Mouse (Mus musculus): ENCODE data around the gene Chpf2. TPM values are rescaled to one million over a fixed set of nuclear protein-coding genes. Genes with fewer than 3 reads are reported as not detected.
A peak's percentile ranks its signal among the peaks of the same experiment; 100 is the strongest.

Chpf2 gene
- polyA plus RNA-seq, 1 experiment, result 37.7 TPM

- no peak for TF ChIP-seq FOSL1 (IDR thresholded peaks at IDR 0.05; ENCODE audit: insufficient read depth, low read length, poor library complexity, severe bottlenecking)
- peak; percentile 28 for TF ChIP-seq MAX (IDR thresholded peaks at IDR 0.05)
- peaks cover 2% of the 10 kb centered on the region for H3K79me3 ChIP-seq (ENCODE audit: low read depth)
- no peaks in the 10 kb centered on the region for H3K36me3 ChIP-seq (ENCODE audit: control insufficient read depth, insufficient read depth)
- H3ac ChIP-seq (ENCODE audit: control insufficient read depth, insufficient read length, low read depth), result peak overlapping the region; percentile 72
- peak overlapping the region; percentile 28 for H3K4me3 ChIP-seq (ENCODE audit: insufficient read depth, poor library complexity, severe bottlenecking)
- H3K79me2 ChIP-seq (ENCODE audit: control insufficient read depth, insufficient read depth), result no peaks in the 10 kb centered on the region
- H3K27me3 ChIP-seq (ENCODE audit: control insufficient read depth, insufficient read depth, insufficient read length), result no peaks in the 10 kb centered on the region
These were observed 18.1 kb downstream of the Chpf2 start for GRCm38 (mm10) chr5:24604656-24605100.

- Histone ChIP-seq H3K36me3 (ENCODE audit: control insufficient read depth, insufficient read depth) (no peaks in the 10 kb centered on the region), H3K4me3 (ENCODE audit: insufficient read depth, poor library complexity, severe bottlenecking) (peak overlapping the region; percentile 28), H3K79me3 (ENCODE audit: low read depth) (peaks cover 2% of the 10 kb centered on the region), H3ac (ENCODE audit: control insufficient read depth, insufficient read length, low read depth) (peak overlapping the region; percentile 58), H3K79me2 (ENCODE audit: control insufficient read depth, insufficient read depth) (no peaks in the 10 kb centered on the region), H3K27me3 (ENCODE audit: control insufficient read depth, insufficient read depth, insufficient read length) (no peaks in the 10 kb centered on the region)
- TF ChIP-seq FOSL1 (IDR thresholded peaks at IDR 0.05; ENCODE audit: insufficient read depth, low read length, poor library complexity, severe bottlenecking) (no peak), CEBPB (IDR thresholded peaks at IDR 0.05; ENCODE audit: low read depth) (no peak), MYOD1 (IDR thresholded peaks at IDR 0.05; ENCODE audit: control insufficient read depth, insufficient read length, low read depth) (no peak), MAX (IDR thresholded peaks at IDR 0.05) (no peak), MYOG (IDR thresholded peaks at IDR 0.05; ENCODE audit: control insufficient read depth, extremely low read depth, insufficient read length) (no peak), USF1 (IDR thresholded peaks at IDR 0.05; ENCODE audit: low read depth) (no peak), CTCF (IDR thresholded peaks at IDR 0.05; ENCODE audit: control insufficient read depth, insufficient read depth, insufficient read length) (no peak)
These were observed 18.9 kb downstream of the Chpf2 start for GRCm38 (mm10) chr5:24605321-24605979.

GRCm38 (mm10) chr5:24605980-24606665 is 19.6 kb downstream of the Chpf2 start:
- TF ChIP-seq CTCF (IDR thresholded peaks at IDR 0.05; ENCODE audit: control insufficient read depth, insufficient read depth, insufficient read length), result no peak
- no peak for TF ChIP-seq CEBPB (IDR thresholded peaks at IDR 0.05; ENCODE audit: low read depth)
- TF ChIP-seq FOSL1 (IDR thresholded peaks at IDR 0.05; ENCODE audit: insufficient read depth, low read length, poor library complexity, severe bottlenecking), result no peak
- TF ChIP-seq MYOG (IDR thresholded peaks at IDR 0.05; ENCODE audit: control insufficient read depth, extremely low read depth, insufficient read length), result no peak
- TF ChIP-seq MYOD1 (IDR thresholded peaks at IDR 0.05; ENCODE audit: control insufficient read depth, insufficient read length, low read depth), result no peak
- TF ChIP-seq USF1 (IDR thresholded peaks at IDR 0.05; ENCODE audit: low read depth), result no peak
- no peak for TF ChIP-seq MAX (IDR thresholded peaks at IDR 0.05)
- Histone ChIP-seq H3K36me3 (ENCODE audit: control insufficient read depth, insufficient read depth) (no peaks in the 10 kb centered on the region), H3K27me3 (ENCODE audit: control insufficient read depth, insufficient read depth, insufficient read length) (no peaks in the 10 kb centered on the region), H3K79me2 (ENCODE audit: control insufficient read depth, insufficient read depth) (no peaks in the 10 kb centered on the region), H3ac (ENCODE audit: control insufficient read depth, insufficient read length, low read depth) (no peak overlapping the region), H3K79me3 (ENCODE audit: low read depth) (no peaks in the 10 kb centered on the region), H3K4me3 (ENCODE audit: insufficient read depth, poor library complexity, severe bottlenecking) (no peak overlapping the region)

DNA sequence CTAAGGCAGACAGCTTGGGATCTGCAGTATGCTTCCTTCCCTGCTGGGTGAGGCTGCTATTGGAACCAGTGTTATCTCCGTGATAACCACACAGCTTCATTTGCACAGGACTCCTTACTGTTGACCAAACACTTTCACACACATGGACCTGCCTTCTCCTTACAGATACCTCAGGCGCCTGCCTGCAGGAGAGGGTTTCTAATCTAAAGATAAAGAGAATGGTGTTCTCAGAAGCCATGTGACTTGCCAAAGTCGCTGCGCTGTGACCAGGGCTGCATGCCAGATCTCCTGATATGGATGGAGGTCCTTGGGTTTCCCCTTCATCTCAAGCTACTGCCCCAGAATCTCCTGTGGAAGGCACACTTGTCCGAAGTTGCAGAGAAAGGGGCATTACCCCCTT is 22.8 kb downstream of the Chpf2 start:
- TF ChIP-seq CEBPB (IDR thresholded peaks at IDR 0.05; ENCODE audit: low read depth) (no peak), MYOG (IDR thresholded peaks at IDR 0.05; ENCODE audit: control insufficient read depth, extremely low read depth, insufficient read length) (no peak), MYOD1 (IDR thresholded peaks at IDR 0.05; ENCODE audit: control insufficient read depth, insufficient read length, low read depth) (no peak), MAX (IDR thresholded peaks at IDR 0.05) (no peak), USF1 (IDR thresholded peaks at IDR 0.05; ENCODE audit: low read depth) (no peak), CTCF (IDR thresholded peaks at IDR 0.05; ENCODE audit: control insufficient read depth, insufficient read depth, insufficient read length) (no peak), FOSL1 (IDR thresholded peaks at IDR 0.05; ENCODE audit: insufficient read depth, low read length, poor library complexity, severe bottlenecking) (no peak)
- H3K27me3 ChIP-seq (ENCODE audit: control insufficient read depth, insufficient read depth, insufficient read length), result no peaks in the 10 kb centered on the region
- H3ac ChIP-seq (ENCODE audit: control insufficient read depth, insufficient read length, low read depth), result no peak overlapping the region
- H3K36me3 ChIP-seq (ENCODE audit: control insufficient read depth, insufficient read depth), result no peaks in the 10 kb centered on the region
- H3K4me3 ChIP-seq (ENCODE audit: insufficient read depth, poor library complexity, severe bottlenecking), result no peak overlapping the region
- H3K79me2 ChIP-seq (ENCODE audit: control insufficient read depth, insufficient read depth), result no peaks in the 10 kb centered on the region
- no peaks in the 10 kb centered on the region for H3K79me3 ChIP-seq (ENCODE audit: low read depth)

GRCm38 (mm10) chr5:24611366-24612301 is 25.1 kb downstream of the Chpf2 start:
- H3K27me3 ChIP-seq (ENCODE audit: control insufficient read depth, insufficient read depth, insufficient read length), result no peaks in the 10 kb centered on the region
- no peak overlapping the region for H3ac ChIP-seq (ENCODE audit: control insufficient read depth, insufficient read length, low read depth)
- H3K36me3 ChIP-seq (ENCODE audit: control insufficient read depth, insufficient read depth), result no peaks in the 10 kb centered on the region
- H3K79me2 ChIP-seq (ENCODE audit: control insufficient read depth, insufficient read depth), result no peaks in the 10 kb centered on the region
- H3K4me3 ChIP-seq (ENCODE audit: insufficient read depth, poor library complexity, severe bottlenecking), result no peak overlapping the region
- H3K79me3 ChIP-seq (ENCODE audit: low read depth), result no peaks in the 10 kb centered on the region
- TF ChIP-seq MYOG (IDR thresholded peaks at IDR 0.05; ENCODE audit: control insufficient read depth, extremely low read depth, insufficient read length), result no peak
- TF ChIP-seq CEBPB (IDR thresholded peaks at IDR 0.05; ENCODE audit: low read depth), result no peak
- no peak for TF ChIP-seq MYOD1 (IDR thresholded peaks at IDR 0.05; ENCODE audit: control insufficient read depth, insufficient read length, low read depth)
- no peak for TF ChIP-seq USF1 (IDR thresholded peaks at IDR 0.05; ENCODE audit: low read depth)
- no peak for TF ChIP-seq MAX (IDR thresholded peaks at IDR 0.05)
- no peak for TF ChIP-seq FOSL1 (IDR thresholded peaks at IDR 0.05; ENCODE audit: insufficient read depth, low read length, poor library complexity, severe bottlenecking)
- TF ChIP-seq CTCF (IDR thresholded peaks at IDR 0.05; ENCODE audit: control insufficient read depth, insufficient read depth, insufficient read length), result no peak
